Mouse (Mus musculus): ENCODE data around the gene Gm17545. TPM values are rescaled to one million over a fixed set of nuclear protein-coding genes. Genes with fewer than 3 reads are reported as not detected.

Gm17545 gene
- total RNA-seq, 4 experiments from 2014 or later, result not detected

DNA sequence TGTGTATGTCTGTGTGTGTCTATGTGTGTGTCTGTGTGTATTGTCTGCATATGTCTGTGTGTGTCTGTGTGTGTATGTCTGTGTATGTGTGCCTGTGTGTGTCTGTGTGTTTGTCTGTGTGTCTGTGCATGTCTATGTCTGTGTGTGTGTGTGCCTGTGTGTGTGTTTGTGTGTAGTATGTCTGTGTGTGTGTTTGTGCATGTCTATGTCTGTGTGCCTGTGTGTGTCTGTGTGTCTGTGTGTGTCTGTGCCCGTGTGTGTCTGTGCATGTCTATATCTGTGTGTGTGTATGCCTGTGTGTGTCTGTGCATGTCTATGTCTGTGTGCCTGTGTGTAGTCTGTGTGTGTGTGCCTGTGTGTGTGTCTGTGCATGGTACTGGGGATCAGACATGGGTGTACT lies 9.0 kb upstream of the Gm17545 start:
- DNase-seq (ENCODE audit: low spot score), result no peak

DNA sequence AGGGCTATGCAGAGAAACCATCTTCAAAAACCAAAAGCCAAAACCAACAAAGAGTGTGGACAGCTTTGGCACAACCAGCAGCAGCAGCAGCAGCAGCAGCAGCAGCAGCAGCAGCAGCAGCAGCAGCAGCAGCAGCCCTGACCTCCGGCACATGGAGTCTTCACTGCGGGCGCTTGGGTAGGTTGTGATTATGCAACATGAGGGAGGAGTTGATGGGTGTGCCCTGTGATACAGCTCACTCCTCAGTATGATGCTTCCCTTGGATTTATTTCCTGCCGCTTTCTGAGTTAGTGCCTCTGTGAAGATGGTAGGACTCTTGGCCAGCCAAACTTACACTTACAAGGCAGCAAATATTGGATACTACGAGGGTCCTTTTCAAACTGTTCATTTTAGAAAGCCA lies 6.9 kb upstream of the Gm17545 start:
- DNase-seq (ENCODE audit: low spot score), result no peak

DNA sequence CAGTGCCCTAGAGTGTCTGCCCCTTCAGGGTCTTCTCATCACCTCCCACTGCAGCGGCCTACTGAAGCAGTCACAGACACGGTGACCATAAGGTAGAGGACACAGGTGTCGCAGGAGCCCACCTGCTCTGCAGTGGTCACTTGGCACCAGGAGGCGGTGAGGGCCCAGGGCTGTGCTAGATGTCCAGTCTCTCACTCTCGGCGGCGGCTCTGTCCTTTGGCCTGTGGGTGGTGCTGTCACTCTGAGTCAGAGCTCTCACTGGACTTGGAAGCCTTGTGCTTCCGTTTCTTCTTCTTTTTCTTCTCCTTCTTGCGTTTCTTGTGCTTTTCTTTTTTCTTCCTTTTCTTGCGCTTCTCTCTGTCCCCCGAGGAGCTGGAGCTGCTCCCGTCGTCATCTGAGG lies 5.7 kb upstream of the Gm17545 start:
- no peak for DNase-seq (ENCODE audit: low spot score)

DNA sequence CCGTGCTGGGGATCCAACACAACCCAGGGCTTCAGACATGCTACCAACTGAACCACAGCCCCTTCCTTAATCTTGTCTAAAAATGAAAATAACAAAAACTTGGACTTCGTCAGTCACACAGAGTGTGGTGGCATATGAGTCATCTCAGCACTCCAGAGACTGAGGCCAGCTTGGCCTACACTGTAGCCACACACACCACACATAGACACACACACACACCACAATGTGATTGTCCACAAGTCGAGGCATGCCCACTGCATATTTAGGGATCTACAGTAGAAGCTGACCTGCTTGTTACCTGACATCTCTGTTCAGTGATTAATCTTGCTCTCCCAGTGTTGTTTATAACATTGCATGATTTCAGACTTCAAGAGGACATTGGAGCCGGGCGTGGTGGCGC lies 4.9 kb upstream of the Gm17545 start:
- no peak for DNase-seq (ENCODE audit: low spot score)

DNA sequence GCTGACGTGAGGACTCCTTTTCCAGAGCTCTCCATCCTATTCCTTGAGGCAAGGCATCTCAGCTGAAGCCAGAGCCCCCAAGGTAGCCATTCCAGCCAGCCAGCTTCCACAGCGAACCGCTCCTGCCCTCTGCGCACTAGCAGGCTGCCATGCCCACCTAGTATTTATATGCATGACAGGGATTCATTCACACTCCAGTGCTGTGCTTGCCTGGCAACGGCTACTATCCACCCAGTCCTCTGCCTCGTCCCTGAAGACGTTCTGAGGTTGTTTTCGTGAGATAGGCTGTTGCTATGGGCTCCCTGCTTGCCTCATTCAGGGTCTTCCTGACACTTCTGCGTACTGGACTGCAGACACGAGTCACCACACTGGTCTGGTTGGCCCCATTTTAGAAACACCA lies 1.4 kb upstream of the Gm17545 start:
- no peak for DNase-seq (ENCODE audit: low spot score)

DNA sequence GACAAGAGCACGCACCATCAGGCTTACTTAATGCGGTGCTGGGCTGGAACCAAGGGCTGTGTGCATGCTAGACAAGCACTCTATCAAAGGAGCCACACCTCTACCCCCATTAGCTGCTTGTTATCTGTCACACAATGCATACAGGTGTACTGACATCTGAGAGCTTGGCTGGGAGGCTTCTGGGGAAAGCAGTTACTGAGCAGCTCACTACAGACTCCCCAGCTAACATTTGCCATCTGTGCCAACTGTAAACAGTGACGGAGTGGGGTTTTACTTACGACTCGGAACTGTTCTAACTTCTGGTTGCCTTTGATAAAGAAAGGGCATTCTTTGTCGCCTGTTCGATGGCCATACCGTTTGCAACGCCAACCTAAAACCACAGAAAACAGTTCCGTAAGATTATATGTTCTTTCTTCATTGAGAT lies 577 bp upstream of the Gm17545 start:
- no peak for DNase-seq (ENCODE audit: low spot score)

DNA sequence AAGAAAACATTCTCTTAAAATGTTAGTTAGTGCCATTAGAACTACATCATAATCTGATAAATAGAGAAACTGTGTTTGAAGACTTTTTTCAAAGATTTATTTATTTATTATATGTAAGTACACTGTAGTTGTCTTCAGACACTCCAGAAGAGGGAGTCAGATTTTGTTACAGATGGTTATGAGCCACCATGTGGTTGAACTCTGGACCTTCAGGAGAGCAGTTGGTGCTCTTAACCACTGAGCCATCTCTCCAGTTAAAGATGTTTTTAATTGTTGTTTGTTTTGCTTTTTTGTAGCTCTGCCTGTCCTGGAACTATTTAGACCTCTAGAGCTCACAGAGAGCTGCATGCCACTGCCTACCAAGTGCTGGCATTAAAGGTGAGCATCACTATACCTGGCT lies 951 bp downstream of the Gm17545 start:
- DNase-seq (ENCODE audit: low spot score), result no peak

DNA sequence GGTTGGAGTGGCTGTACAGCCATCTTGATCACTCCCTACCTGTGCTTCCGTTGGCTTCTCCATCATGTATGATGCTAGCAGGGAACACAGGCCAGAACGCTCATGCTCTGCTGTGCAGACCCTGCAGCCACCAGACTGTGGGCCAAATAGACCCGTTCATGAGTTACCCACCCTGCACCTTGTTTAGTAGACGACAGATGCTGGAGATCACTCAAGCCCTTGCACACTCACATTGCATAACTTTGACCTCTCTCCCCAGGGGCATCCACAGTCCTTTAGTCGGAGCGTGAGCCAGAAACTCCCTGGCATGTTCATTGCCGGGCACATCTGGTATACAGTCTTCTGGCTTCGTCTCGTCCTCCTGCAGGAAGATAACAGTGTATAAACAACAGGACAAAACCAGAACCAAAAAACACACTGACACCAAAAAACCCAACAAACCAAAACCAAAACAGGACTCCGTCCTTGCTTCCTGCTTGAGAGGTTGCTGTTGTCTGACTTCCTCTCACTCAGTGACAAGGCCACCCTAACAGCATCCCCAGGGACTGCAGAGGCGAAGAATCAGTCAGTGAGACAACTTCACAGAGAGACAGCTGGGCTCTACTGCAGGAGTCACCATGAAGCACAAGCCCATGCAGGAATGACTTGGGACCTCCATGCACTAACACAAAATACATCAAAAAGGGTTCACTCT lies 3.2 kb downstream of the Gm17545 start:
- DNase-seq (ENCODE audit: low spot score), result no peak

DNA sequence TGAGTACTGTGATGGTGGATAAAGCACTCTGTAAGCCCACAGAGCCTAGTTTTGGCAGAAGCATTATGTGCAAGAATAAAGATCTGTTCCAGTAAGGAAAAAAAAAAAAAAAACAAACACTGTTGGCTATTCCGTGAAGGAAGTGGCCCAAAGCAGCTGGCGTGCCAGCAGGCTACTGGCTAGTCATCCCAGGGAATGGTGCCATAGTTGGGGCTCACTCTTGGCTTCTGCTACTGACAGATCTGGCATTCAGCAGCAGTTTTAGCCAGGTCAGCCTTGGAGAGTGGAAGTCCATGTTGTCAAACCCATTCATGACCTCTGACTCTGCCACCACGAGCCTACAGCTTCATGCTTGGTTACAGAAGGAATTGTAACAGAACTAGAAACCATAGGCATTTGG lies 7.9 kb downstream of the Gm17545 start:
- peak; percentile 48 for DNase-seq (ENCODE audit: low spot score)

DNA sequence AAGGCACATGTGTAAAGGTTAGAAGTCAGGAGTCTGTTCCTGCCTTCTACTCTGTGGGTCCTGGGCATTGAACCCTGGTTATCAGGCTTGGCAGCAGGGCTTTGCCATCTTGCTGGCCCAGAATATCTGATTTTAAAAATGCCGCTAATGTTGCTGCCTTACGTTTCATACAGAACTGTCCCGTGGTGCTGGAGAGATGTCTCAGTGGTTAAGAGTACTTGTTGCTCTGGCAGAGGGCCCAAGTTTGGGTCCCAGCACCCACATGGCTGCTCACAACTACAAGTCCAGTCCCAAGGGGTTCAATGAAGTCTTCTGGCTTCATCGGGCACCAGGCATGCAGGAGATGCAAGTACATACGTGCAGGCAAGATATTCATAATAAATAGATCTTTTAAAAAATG lies 12.1 kb downstream of the Gm17545 start:
- no peak for DNase-seq (ENCODE audit: low spot score)

DNA sequence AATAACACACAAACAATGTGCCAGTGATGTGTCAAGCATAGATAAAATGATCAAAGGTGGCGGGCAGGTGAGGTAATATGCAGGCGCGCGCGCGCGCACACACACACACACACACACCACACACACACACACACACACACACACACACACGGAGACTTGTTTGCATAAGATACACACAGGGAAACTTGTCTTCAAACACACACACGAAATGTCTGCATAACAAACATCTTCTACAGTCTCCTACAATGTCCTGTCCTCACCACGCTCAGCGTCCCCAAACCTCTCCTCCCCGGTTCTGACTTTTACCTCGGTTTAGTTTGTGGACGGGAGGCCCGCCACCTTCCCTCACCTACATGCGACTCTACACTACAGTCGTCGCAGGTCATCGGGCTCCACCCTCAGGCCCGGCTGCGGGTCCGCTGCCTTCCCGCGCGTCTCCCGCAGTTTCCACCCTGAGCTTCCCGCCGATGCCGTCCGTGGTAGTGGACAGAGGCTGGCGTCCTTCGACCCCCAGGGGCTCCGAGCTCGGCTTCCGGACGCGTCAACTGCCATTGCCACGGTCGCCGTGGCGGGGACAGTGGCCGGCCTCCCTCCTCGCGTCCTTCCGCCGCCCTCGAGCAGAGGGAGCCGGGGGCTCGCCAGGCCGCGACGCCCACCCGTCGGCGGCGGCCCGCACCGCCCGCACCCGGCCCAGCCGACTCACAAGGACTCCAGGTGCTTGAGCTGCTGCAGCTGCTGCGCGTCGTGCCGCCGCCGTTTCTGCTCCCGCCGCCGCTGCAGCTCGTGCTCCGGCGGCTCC lies 13.5 kb downstream of the Gm17545 start:
- no peak for DNase-seq (ENCODE audit: low spot score)

DNA sequence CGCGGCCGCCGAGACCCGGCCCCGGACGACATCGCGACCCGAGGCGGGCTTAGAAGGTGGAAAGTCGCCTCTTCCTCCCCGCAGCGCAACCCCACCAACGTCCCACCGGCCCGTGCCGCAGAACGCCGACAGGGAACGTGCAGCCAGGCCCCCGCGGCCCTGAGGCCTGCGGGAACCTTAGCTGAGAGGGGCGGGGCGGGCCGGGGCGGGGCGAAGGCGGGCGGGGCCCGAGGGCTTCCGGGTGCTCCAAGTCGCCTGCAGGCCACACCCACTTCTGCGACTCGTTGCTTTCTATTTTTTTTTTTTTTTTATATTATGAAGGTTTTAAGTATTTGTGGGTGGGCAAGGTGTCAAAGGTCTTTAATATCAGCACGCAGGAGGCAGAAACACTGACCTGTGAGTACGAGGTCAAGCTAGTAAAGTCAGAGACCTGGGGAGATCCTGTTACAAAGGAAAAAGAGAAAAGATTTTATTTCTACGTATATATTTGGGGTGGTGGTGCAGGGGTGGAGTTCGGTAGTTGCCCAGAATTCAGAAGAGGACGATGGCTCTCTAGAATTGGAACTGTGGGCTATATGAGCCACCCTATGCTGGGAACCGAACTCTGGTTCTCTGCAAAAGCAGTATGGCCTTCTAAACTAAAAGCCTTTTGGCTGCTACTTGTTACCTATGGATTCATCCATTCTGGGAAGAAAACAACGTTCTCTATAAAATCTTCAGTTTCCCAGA lies 14.2 kb downstream of the Gm17545 start:
- peak; percentile 38 for DNase-seq (ENCODE audit: low spot score)

DNA sequence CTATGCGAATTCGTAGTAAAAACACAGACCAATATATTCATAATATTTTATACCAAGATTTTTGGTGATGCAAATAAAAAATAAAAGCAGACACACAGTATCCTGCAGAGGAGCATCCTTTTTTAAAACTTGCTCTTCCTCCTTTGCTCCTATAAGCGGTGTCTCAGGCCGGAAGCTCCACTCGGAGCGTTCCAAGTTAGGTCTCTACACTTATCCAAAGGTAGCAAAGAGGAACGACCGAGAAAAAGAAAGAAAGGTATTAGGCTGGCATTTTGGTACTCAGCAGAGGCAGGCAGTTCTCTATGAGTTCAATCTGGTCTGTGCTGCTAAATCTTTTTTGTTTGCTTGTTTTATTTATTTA lies 14.8 kb downstream of the Gm17545 start:
- DNase-seq (ENCODE audit: low spot score), result no peak

DNA sequence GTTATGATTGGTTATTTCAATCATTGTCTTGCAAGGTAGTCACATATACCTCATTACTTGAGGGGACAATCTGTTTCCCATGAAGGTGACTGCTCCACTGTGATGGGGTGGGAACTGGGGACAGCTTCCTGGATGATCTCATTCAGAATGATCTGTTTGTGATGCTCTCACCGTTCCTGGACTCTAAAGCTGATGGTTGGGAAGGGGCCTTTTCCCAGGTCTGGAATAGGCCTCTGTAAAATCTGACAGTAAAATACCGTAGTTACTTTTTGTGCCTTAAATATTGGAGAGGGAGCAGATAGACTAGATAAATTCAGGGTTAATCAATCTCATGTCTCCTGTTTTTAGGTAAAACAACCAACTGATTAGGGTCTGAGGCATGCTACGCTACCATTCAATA lies 15.6 kb downstream of the Gm17545 start, which contains the start of gene Rp9:
TSS of gene Rp9 (minus strand) at position 101 of the 400 bp plus-strand sequence.
- DNase-seq (ENCODE audit: low spot score), result no peak

DNA sequence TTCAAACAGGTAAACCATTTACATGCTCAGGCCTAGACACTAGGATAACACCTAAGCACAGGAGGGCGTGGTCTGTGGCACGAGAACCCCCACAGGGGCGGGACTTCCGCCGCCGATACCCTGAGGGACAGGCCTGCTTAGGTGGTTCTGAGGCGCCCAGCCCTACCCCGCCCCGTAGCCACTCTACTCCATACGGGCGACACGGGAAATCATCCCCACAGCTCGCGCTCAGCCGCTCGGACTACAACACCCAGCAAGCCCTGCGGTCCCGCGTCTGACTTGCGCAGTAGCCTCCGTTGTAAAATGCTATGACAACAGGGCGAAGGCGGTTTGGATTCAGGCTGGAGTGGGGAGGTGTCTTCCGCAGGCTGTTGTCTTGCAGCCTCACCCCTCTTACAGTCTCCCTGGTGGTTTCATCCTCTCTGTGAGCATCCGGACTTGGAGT lies 21.4 kb downstream of the Gm17545 start, which contains the start of gene Bbs9:
TSS of gene Bbs9 (plus strand) at position 292 of the 445 bp plus-strand sequence.
- peak; percentile 94 for DNase-seq (ENCODE audit: low spot score)

DNA sequence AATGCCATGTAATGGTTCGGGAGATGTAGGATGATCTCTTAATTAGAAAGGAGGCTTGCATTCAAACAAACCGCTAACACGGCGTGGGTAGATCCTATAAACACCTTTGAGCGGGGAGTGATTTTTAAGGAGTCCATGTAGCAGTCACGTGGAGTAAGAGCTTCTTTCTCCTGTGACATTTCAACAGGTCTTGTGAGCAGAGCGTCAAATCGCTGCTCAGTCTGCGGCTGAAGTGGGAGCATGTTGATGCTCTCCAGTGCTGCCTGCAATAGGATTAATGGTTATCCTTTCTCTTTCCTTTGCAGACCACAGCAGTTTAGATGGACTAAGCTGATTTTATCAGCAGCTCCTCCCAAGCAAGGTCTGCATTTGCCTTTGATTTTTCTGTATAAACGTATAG lies 22.2 kb downstream of the Gm17545 start:
- no peak for DNase-seq (ENCODE audit: low spot score)

DNA sequence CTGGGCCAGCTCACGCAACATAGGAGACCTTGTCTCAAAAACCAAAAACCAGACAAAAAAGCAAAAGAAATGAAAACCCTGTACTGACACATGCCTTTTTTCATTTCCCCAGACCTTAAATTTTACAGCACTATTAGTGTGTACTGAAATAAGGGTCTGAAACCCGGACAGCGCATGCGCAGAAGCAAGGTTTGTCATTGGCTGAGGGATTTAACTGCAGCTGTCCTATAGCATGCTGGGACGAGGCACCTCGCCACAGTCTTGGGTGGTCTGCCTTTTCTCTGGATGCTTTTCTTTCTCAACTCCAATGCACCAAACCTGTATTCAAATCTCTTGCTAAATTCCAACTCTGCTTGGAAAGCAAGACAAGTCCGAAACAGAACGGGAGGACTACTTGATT lies 24.9 kb downstream of the Gm17545 start:
- no peak for DNase-seq (ENCODE audit: low spot score)

DNA sequence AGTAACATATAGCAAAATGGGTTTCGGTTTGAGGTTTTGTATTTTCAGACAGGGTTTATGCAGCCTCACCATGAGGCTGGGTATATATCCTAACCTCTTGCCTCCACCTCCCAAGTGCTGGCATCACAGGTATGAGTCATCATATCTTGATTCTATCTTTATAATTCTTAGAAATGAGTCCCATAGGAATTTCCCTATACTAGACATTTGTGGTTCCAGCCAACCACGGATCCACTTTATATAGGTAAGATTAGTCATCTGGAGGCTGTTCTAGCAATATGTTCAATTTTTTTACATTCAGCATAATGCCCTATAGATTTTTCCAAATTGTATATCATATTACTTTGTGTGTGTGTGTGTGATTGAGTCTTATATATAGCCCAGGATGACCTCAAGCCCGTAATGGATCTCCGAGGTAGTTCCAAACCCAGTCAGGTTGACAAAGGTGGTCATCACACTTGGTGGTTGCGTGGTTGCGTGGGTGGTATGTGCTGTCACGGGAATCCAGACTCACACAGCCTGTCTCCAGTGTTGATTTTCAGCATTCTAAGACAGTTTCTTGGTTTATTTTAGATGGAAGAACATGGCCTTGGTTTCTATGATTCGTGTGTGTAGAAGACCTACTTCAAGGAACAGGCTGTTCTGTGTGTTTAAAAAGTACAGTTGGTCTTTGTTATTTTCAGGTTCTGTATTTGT lies 29.9 kb downstream of the Gm17545 start:
- DNase-seq (ENCODE audit: low spot score), result no peak

DNA sequence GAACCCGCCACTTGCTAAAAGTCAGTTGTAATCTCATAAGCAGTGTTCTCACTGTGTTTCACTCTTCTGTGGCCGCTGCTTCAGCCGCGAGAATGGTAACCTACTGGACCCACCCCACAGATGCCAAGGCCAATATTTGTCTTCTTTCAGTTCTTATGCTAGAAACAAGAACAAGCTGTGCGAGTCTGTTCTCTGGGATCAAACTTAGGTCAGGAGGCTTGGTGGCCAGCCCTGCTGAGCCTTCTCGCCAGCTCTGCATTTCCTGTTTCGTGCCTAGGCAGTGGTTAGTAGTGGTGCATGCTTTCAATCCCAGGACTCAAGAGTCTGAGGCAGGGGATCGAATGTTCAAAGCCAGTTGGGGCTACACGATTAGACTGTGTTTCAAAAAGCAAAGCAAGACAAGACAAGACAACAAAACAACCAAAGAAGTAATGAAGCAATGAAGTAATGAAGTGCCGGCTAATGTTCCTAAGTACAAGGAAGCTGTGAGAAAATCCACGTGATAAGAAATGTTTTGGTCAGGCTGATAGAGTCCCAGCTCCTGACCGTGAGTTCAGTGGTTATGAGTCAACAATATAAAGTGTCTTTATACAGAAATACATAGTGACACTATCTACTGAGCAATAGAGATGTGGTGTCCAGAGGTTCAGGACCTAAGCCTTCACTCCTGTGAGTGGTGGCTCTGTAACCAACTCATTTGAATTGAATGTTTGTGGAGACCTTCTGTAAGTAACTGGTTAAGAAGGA lies 30.6 kb downstream of the Gm17545 start:
- DNase-seq (ENCODE audit: low spot score), result no peak

DNA sequence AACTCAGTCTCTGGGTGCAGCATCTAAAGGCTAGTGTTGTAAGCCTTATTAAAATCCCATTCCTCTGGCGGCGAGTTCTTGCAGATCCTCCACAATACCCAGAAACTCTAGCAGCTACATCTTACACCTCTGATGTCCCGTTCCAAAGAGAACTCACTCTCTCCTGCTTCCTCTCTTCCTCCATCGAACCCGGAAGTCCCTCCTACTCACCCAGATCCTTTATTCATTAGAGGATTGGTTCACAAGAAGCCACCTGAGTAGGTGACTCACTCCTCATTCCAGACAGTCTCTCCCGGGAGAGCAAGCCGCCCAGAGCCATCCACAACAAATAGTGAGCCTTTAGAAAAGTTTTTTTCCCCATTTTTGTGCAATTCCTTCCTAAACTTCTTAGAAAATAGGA lies 32.1 kb downstream of the Gm17545 start:
- DNase-seq (ENCODE audit: low spot score), result no peak

DNA sequence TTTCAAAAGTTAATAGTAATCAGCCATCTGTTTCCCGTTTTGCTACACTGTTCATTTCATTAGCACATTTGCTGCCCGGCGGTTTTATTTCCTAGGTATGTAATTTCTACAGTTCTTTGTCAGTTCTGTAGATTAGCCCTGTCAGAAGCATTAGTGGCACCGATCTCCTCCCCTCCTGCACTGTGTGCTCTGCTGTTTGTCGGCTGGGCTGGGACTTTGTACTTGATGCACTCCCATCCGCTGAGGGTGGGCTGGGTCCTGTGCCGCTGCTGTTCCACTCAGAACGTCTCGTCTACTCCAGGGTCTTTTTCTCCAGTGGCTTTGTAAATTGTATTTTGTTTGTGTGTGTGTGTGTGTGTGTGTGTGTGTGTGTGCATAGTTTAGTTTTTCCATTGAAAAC lies 34.9 kb downstream of the Gm17545 start:
- DNase-seq (ENCODE audit: low spot score), result no peak
